Mouse (Mus musculus) hindbrain, postnatal 0 days (tissue): ENCODE results near the gene Dync1li2. TPM values are rescaled to one million over a fixed set of nuclear protein-coding genes. Genes with fewer than 3 reads are reported as not detected.

Experiments
- ATAC-seq: fragments of 200-750 bp; cut with Nextera tagmentation; 2 replicates; pipeline ENCODE4 v1.8.0; 2017; ENCODE audit warnings: mild to moderate bottlenecking, moderate TSS enrichment, moderate library complexity
- DNase-seq: peaks from one replicate; pipeline ENCODE4 v3.0.0-alpha.2; 2015; ENCODE audit warnings: low spot score
- H3K27ac ChIP-seq: fragments of 300-500 bp; sonication (generic); 2 replicates; pipeline ENCODE4 v1.5.1; 2014; ENCODE audit warnings: mild to moderate bottlenecking
- H3K27me3 ChIP-seq: fragments of 300-500 bp; sonication (generic); 2 replicates; pipeline ENCODE4 v1.6.1; 2014; ENCODE audit warnings: low read length, mixed read lengths; ENCODE audit not compliant: insufficient read depth
- H3K36me3 ChIP-seq: fragments of 300-500 bp; sonication (generic); 2 replicates; pipeline ENCODE4 v1.6.1; 2014; ENCODE audit warnings: low read length, mixed read lengths; ENCODE audit not compliant: insufficient read depth
- H3K4me1 ChIP-seq: fragments of 300-500 bp; sonication (generic); 2 replicates; pipeline ENCODE4 v1.6.1; 2014; ENCODE audit warnings: antibody characterized with exemption, low read length, mixed read lengths; ENCODE audit not compliant: insufficient read depth
- H3K4me2 ChIP-seq: fragments of 300-500 bp; sonication (generic); 2 replicates; pipeline ENCODE4 v1.6.1; 2014; ENCODE audit warnings: low read depth, mild to moderate bottlenecking, low read length, moderate library complexity, mixed read lengths
- H3K4me3 ChIP-seq: fragments of 300-500 bp; sonication (generic); 2 replicates; pipeline ENCODE4 v1.5.1; 2014; ENCODE audit warnings: low read length
- H3K9ac ChIP-seq: fragments of 300-500 bp; sonication (generic); replicated peaks from 2 replicates; pipeline ENCODE4 v1.6.1; 2014; ENCODE audit warnings: mild to moderate bottlenecking, low read length, moderate library complexity, mixed read lengths
- H3K9me3 ChIP-seq: fragments of 300-500 bp; sonication (generic); 2 replicates; pipeline ENCODE4 v1.6.1; 2016; ENCODE audit warnings: low read length, mixed read lengths
- CTCF ChIP-seq: IDR thresholded peaks from 2 replicates; pipeline ENCODE4 v1.5.1; 2016; ENCODE audit warnings: antibody characterized with exemption, control low read depth, low read depth
- WGBS: fragments of 180-500 bp; shearing (Covaris S2); extraction: QIAGEN DNeasy Blood & Tissue Kit; methylation state at CpG from one replicate; pipeline ENCODE4 v1.1.7; 2014; 5-methylcytosine and 5-hydroxymethylcytosine counted together
- polyA plus RNA-seq: library from polyadenylated mRNA; unstranded; fragments of >200 nt; fragmentation: Nextera tagmentation; extraction: Ambion mirVana; gene quantifications from 2 replicates; pipeline ENCODE4 v1.2.1, GENCODE M21; 2015
- total RNA-seq: library from RNA; depleted of rRNA; stranded (reverse); fragments of >200 nt; gene quantifications from 2 replicates; pipeline ENCODE4 v1.2.3, GENCODE M21; 2014

Dync1li2 gene
- total and polyA plus RNA-seq, 2 experiments from 2014 or later = 59.0 to 71.1 TPM

- Histone ChIP-seq H3K4me3 (no peak overlapping the region), H3K4me2 (no peak overlapping the region), H3K36me3 (peaks cover 66% of the 10 kb centered on the region), H3K9ac (no peak overlapping the region), H3K27ac (peak overlapping the region; percentile 71; the same call in 1 of the 2 replicates), H3K9me3 (no peaks in the 10 kb centered on the region), H3K4me1 (0 out of 2 replicates have a peak, but pooled peaks cover 6% of the 10 kb centered on the region), H3K27me3 (no peaks in the 10 kb centered on the region)
- peak; percentile 46 for DNase-seq
- WGBS = 78% methylated on average over 18 of the region's 18 CpGs
- no peak for ATAC-seq
- TF ChIP-seq CTCF = peak; percentile 54
These were observed 8.0 kb downstream of the Dync1li2 start for GRCm38 (mm10) chr8:104434826-104435354.

- no peak for TF ChIP-seq CTCF
- Histone ChIP-seq H3K9me3 (no peaks in the 10 kb centered on the region), H3K36me3 (peaks cover 66% of the 10 kb centered on the region), H3K9ac (no peak overlapping the region), H3K4me2 (no peak overlapping the region), H3K27me3 (no peaks in the 10 kb centered on the region), H3K4me3 (no peak overlapping the region), H3K4me1 (0 out of 2 replicates have a peak, but pooled peaks cover 6% of the 10 kb centered on the region), H3K27ac (no peak overlapping the region)
- ATAC-seq = peak; percentile 10; the same call in 1 of the 2 replicates
- WGBS = 57% methylated on average over 4 of the region's 4 CpGs
- peak; percentile 35 for DNase-seq
These were observed 8.6 kb downstream of the Dync1li2 start for GRCm38 (mm10) chr8:104434275-104434674.

- no peak for TF ChIP-seq CTCF
- Histone ChIP-seq H3K27me3 (no peaks in the 10 kb centered on the region), H3K9me3 (no peaks in the 10 kb centered on the region), H3K4me2 (no peak overlapping the region), H3K4me3 (no peak overlapping the region), H3K4me1 (0 out of 2 replicates have a peak, but pooled peaks cover 6% of the 10 kb centered on the region), H3K36me3 (peaks cover 66% of the 10 kb centered on the region), H3K27ac (no peak overlapping the region), H3K9ac (no peak overlapping the region)
- ATAC-seq (no peak), DNase-seq (no peak)
- 93% methylated on average over 5 of the region's 5 CpGs for WGBS
These were observed 9.5 kb downstream of the Dync1li2 start for GRCm38 (mm10) chr8:104433191-104433842.

GRCm38 (mm10) chr8:104432656-104433055, 10.2 kb downstream of the Dync1li2 start:
- 96% methylated on average over 6 of the region's 6 CpGs for WGBS
- no peak overlapping the region for H3K27ac ChIP-seq
- no peak for ATAC-seq
- no peak for TF ChIP-seq CTCF
- no peaks in the 10 kb centered on the region for H3K27me3 ChIP-seq
- no peak overlapping the region for H3K9ac ChIP-seq
- 0 out of 2 replicates have a peak, but pooled peaks cover 6% of the 10 kb centered on the region for H3K4me1 ChIP-seq
- peaks cover 69% of the 10 kb centered on the region for H3K36me3 ChIP-seq
- no peaks in the 10 kb centered on the region for H3K9me3 ChIP-seq
- no peak for DNase-seq
- H3K4me2 ChIP-seq = no peak overlapping the region
- no peak overlapping the region for H3K4me3 ChIP-seq

- Histone ChIP-seq H3K36me3 (peaks cover 81% of the 10 kb centered on the region), H3K27me3 (no peaks in the 10 kb centered on the region), H3K9me3 (no peaks in the 10 kb centered on the region), H3K4me1 (no peaks in the 10 kb centered on the region), H3K4me3 (no peak overlapping the region), H3K4me2 (no peak overlapping the region), H3K27ac (no peak overlapping the region), H3K9ac (no peak overlapping the region)
- no peak for TF ChIP-seq CTCF
- DNase-seq (no peak), ATAC-seq (no peak)
- WGBS = 82% methylated on average over 7 of the region's 7 CpGs
These were observed 12.6 kb downstream of the Dync1li2 start for GRCm38 (mm10) chr8:104430230-104430629.

GRCm38 (mm10) chr8:104427703-104428102, 15.1 kb downstream of the Dync1li2 start:
- H3K4me1 ChIP-seq = no peaks in the 10 kb centered on the region
- H3K27ac ChIP-seq = no peak overlapping the region
- no peak overlapping the region for H3K4me2 ChIP-seq
- 94% methylated on average over 13 of the region's 13 CpGs for WGBS
- H3K4me3 ChIP-seq = no peak overlapping the region
- no peak for TF ChIP-seq CTCF
- no peaks in the 10 kb centered on the region for H3K9me3 ChIP-seq
- no peak for ATAC-seq
- no peaks in the 10 kb centered on the region for H3K27me3 ChIP-seq
- DNase-seq = no peak
- no peak overlapping the region for H3K9ac ChIP-seq
- H3K36me3 ChIP-seq = peaks cover 84% of the 10 kb centered on the region

- WGBS = 87% methylated on average over 6 of the region's 6 CpGs
- no peak for TF ChIP-seq CTCF
- ATAC-seq = no peak
These were observed 20.5 kb downstream of the Dync1li2 start for GRCm38 (mm10) chr8:104422313-104422712.

More at GRCm38 (mm10) chr8:104422313-104422712, 20.5 kb downstream of the Dync1li2 start:
- peaks cover 78% of the 10 kb centered on the region for H3K36me3 ChIP-seq
- no peaks in the 10 kb centered on the region for H3K4me1 ChIP-seq
- no peaks in the 10 kb centered on the region for H3K27me3 ChIP-seq
- no peak for DNase-seq
- no peak overlapping the region for H3K4me3 ChIP-seq
- no peak overlapping the region for H3K27ac ChIP-seq
- H3K9me3 ChIP-seq = no peaks in the 10 kb centered on the region
- no peak overlapping the region for H3K9ac ChIP-seq
- H3K4me2 ChIP-seq = no peak overlapping the region
